ENCODE assay signal across 9 mouse cellular contexts in the genomic region with DNA sequence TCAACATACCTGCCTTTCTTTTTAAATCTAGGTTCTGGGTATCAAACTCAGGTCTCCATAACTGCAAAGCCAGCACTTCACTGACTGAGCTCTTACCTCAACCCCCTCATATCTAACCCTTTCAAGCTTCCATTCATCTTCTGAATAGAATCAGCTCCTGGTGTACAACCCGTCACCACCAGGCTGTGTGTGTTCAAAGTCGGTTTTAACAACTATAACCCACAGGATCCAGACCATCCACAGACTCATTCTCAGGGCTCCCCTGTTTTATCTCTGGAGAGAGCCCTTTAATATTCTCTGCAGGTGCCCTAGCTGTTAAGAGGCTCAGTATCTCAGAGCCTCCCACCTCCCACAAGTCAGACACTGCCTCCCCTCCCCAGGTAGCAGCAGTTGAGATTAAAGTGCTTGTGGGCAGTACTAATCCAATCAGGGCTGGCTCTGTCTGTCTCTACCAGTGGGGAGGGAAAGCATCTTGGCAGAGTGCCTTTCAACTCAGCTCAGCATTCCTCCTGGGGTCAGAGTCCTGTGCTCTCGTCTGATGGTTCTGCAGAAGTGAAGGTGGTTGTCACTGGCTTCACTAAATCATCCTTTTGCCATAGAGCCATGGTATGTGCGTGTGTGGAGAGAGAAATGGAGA.
DNase-seq lines count a peak whose midpoint lies in the region; ATAC-seq and TF ChIP-seq lines count a peak whose summit lies in the region.
"Had no signal": no experiment of that assay in that cellular context is flagged by ENCODE, and none has a peak within 500 bp of the region (broad histone marks: within the 10 kb centered on the region; RNA-seq: fewer than 3 reads in every experiment).

No protein-coding gene starts in this region.

- no peak overlapping the region for H3K4me3 ChIP-seq in hindbrain, embryonic 15.5 days
- H3K4me3 ChIP-seq in hindbrain, embryonic 14.5 days (replicated peaks; ENCODE audit: low read length), result no peak overlapping the region
- no peak overlapping the region for H3K4me3 ChIP-seq in heart, postnatal 0 days (ENCODE audit: low read depth, low read length)

- no peaks in the 10 kb centered on the region for H3K36me3 ChIP-seq in hindbrain, embryonic 15.5 days
- no peaks in the 10 kb centered on the region for H3K36me3 ChIP-seq in hindbrain, embryonic 14.5 days (replicated peaks; ENCODE audit: control insufficient read depth, insufficient read depth)
- H3K36me3 ChIP-seq in heart, postnatal 0 days (replicated peaks; ENCODE audit: control insufficient read depth, insufficient read depth, low read length), result no peaks in the 10 kb centered on the region

- H3K9ac ChIP-seq in hindbrain, embryonic 15.5 days, result no peak overlapping the region
- H3K9ac ChIP-seq in hindbrain, embryonic 14.5 days, result no peak overlapping the region
- no peak overlapping the region for H3K9ac ChIP-seq in heart, postnatal 0 days (replicated peaks; ENCODE audit: low read depth, low read length)

- no peak overlapping the region for H3K27ac ChIP-seq in hindbrain, embryonic 15.5 days (replicated peaks)
- H3K27ac ChIP-seq in hindbrain, embryonic 14.5 days, result no peak overlapping the region
- peak overlapping the region; percentile 53 for H3K27ac ChIP-seq in heart, postnatal 0 days (ENCODE audit: low read depth)

- TF ChIP-seq CTCF in heart, postnatal 0 days (IDR thresholded peaks at IDR 0.05; ENCODE audit: low read depth), result no peak

- ATAC-seq in hindbrain, embryonic 15.5 days (ENCODE audit: low FRiP score, low read depth), result peak; percentile 30; the same call in 1 of the 2 replicates
- no peak; the same call in 1 of the 2 replicates for ATAC-seq in hindbrain, embryonic 14.5 days (ENCODE audit: low FRiP score)
- ATAC-seq in heart, postnatal 0 days (ENCODE audit: insufficient read depth, low read depth), result peak; percentile 89
- no peak for ATAC-seq in granulocyte monocyte progenitor cell, adult 5-6 weeks (replicated peaks; ENCODE audit: poor library complexity, severe bottlenecking)

- DNase-seq in hindbrain, embryonic 14.5 days (ENCODE audit: low spot score), result no peak
- peak; percentile 32 for DNase-seq in retina, postnatal 1 day
- no peak for DNase-seq in retina, embryonic 14.5 days (ENCODE audit: low spot score)
- peak; percentile 71 for DNase-seq in heart, postnatal 0 days (ENCODE audit: low spot score)
- no peak for DNase-seq in layer of hippocampus, postnatal 25 days (ENCODE audit: extremely low spot score in 1 of 2, low spot score in 1 of 2)
- no peak for DNase-seq in gastrocnemius, postnatal 14 days
- DNase-seq: lung, adult 2 months had no signal

- no peaks in the 10 kb centered on the region for H3K9me3 ChIP-seq in hindbrain, embryonic 15.5 days
- H3K9me3 ChIP-seq in hindbrain, embryonic 14.5 days (ENCODE audit: control insufficient read depth, low read length), result no peaks in the 10 kb centered on the region
- no peaks in the 10 kb centered on the region for H3K9me3 ChIP-seq in heart, postnatal 0 days (replicated peaks; ENCODE audit: control insufficient read depth, low read length)

- H3K4me1 ChIP-seq in hindbrain, embryonic 15.5 days (replicated peaks), result no peaks in the 10 kb centered on the region
- H3K4me1 ChIP-seq in hindbrain, embryonic 14.5 days (replicated peaks; ENCODE audit: control insufficient read depth, insufficient read depth, low read length), result no peaks in the 10 kb centered on the region
- peaks cover 9% of the 10 kb centered on the region for H3K4me1 ChIP-seq in heart, postnatal 0 days (ENCODE audit: control insufficient read depth, insufficient read depth)

- no peaks in the 10 kb centered on the region for H3K27me3 ChIP-seq in hindbrain, embryonic 15.5 days
- no peaks in the 10 kb centered on the region for H3K27me3 ChIP-seq in hindbrain, embryonic 14.5 days (ENCODE audit: control insufficient read depth, insufficient read depth, low read length)
- H3K27me3 ChIP-seq in heart, postnatal 0 days (ENCODE audit: control insufficient read depth, insufficient read depth, low read length), result no peaks in the 10 kb centered on the region

- no peak for TF ChIP-seq EP300 in heart, postnatal 0 days (IDR thresholded peaks at IDR 0.05; ENCODE audit: low read depth)

- 37% methylated on average over 4 of the region's 4 CpGs for WGBS in hindbrain, embryonic 15.5 days
- WGBS in hindbrain, embryonic 14.5 days, result 29% methylated on average over 4 of the region's 4 CpGs
- WGBS in heart, postnatal 0 days, result 13% methylated on average over 4 of the region's 4 CpGs

- intact Hi-C loops in gastrocnemius, postnatal 14 days (cut with DNase I; ENCODE audit: low total_unique reads), result no loop called here

- no peak overlapping the region for H3K4me2 ChIP-seq in hindbrain, embryonic 15.5 days
- no peak overlapping the region for H3K4me2 ChIP-seq in hindbrain, embryonic 14.5 days (replicated peaks)
- no peak overlapping the region for H3K4me2 ChIP-seq in heart, postnatal 0 days (ENCODE audit: low read depth, low read length)

Comparison
In these comparisons a context has a peak if more than half of its experiments do, and no peak if none do; other contexts are left out.
1. ATAC-seq: peak in hindbrain, embryonic 15.5 days (single experiment) and heart, postnatal 0 days (single experiment); none in hindbrain, embryonic 14.5 days (single experiment) and granulocyte monocyte progenitor cell, adult 5-6 weeks (single experiment).
2. DNase-seq: peak in retina, postnatal 1 day (single experiment) and heart, postnatal 0 days (single experiment); none in hindbrain, embryonic 14.5 days (single experiment), retina, embryonic 14.5 days (single experiment), layer of hippocampus, postnatal 25 days (0 of 2) and gastrocnemius, postnatal 14 days (single experiment).